Mouse (Mus musculus): ENCODE measurements around the gene 6330403K07Rik. TPM values are rescaled to one million over a fixed set of nuclear protein-coding genes. Genes with fewer than 3 reads are reported as not detected.

6330403K07Rik gene
- 3.8 TPM for polyA plus RNA-seq (2014; fragmentation: Illumina TruSeq; extraction: RNeasy Lipid Tissue Mini Kit (QIAGEN cat#74804); ENCODE audit: low read depth, low replicate concordance)

GRCm38 (mm10) chr11:71033163-71033761, at the start of gene 6330403K07Rik:
6330403K07Rik (minus strand) TSS chr11:71033513.

DNA sequence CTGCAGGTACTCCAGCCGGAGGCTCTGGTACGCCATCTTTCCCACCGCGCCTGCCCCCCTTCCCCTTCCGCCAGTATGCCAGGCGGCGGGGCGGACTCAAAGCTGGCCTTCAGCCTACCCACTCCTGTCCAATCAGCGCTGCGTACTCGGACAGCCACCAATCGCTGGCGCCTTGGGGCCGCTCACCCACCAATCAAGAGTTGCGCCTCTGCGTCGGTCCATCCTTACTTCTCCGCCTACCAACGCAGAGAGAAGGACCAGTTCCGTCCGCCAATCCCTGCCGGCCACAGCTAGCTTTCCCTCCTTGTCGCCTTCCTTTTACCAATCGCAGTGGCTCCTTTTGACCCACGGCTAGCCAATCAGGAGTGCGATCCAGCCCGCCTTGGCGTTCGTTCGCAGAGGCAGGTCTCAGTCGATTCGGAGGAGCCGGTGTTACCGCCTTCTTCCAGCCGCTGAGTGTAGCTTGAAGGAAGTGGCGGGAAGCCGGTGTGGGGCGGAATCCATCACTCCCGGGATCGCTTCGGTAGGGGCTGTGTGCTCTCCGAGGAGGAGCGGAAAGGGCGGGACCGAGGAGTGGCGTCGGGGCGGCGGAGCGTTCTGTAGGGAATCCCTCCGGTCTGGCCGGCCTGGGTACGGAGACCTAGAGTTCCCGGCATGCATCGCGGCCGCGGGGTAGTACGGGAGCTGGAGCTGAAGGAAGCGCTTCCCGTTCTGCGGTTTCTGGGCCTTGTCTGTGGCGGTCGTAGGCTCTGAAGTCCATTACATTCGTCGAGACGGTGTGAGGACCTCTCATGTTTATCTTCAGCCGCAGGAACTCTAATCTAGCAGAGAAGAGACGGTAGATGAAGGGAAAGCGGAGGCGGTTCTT, 13.9 kb downstream of the 6330403K07Rik start, which contains the start of the genes Mis12 and Derl2:
TSS of gene Mis12 (plus strand) at position 411 of the 868 bp plus-strand sequence.
TSS of gene Derl2 (minus strand) at position 641 of the 868 bp plus-strand sequence.

GRCm38 (mm10) chr11:71004316-71004773, 29.0 kb downstream of the 6330403K07Rik start, which contains the start of gene Dhx33:
Dhx33 (minus strand) TSS chr11:71004437.

DNA sequence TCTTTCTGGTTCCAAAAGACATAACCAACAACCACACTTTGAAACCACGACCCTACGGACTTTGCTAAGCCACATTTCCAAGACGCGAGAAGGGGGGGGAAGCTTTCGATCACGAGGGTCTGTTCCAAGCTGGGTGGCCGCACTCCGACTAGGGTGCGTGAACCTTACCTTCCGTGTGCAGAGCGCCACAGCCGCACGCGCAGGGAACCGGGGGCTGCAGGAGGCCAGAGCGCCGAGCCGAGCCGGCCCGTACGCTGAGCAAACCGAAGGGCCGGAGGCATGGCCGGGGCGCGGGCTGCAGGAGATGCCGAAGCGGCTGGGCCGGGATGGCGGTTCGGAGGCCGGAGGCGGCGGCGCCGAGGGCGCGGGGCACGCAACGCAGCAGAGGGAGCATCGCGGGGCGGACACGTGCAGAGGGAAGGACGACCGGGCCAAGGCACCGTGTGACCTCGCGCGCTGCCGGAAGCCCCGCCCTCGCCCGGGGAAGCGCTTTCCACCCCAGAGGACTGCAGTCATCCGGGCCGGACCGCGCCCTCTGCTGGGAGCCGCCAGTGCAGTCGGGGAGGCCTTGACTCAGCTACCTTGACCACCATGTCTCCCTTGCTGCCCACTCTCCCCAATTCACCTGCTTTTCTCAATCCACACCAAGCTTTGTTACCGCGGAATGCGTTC, 50.6 kb downstream of the 6330403K07Rik start, which contains the start of gene C1qbp:
TSS of gene C1qbp (minus strand) at position 470 of the 672 bp plus-strand sequence.

Other genes with a start within 250 kb of the 6330403K07Rik start
- gene Scimp, start 220.9 kb downstream of the 6330403K07Rik start, polyA plus RNA-seq (2014; fragmentation: Illumina TruSeq; extraction: RNeasy Lipid Tissue Mini Kit (QIAGEN cat#74804); ENCODE audit: low read depth, low replicate concordance): 0.79 TPM
- gene Rabep1, start 188.7 kb downstream of the 6330403K07Rik start, polyA plus RNA-seq (2014; fragmentation: Illumina TruSeq; extraction: RNeasy Lipid Tissue Mini Kit (QIAGEN cat#74804); ENCODE audit: low read depth, low replicate concordance): 17.2 TPM
- gene Nup88, start 63.5 kb downstream of the 6330403K07Rik start, polyA plus RNA-seq (2014; fragmentation: Illumina TruSeq; extraction: RNeasy Lipid Tissue Mini Kit (QIAGEN cat#74804); ENCODE audit: low read depth, low replicate concordance): 61.5 TPM
- 32.0 TPM for gene Rpain, start 63.3 kb downstream of the 6330403K07Rik start, polyA plus RNA-seq (2014; fragmentation: Illumina TruSeq; extraction: RNeasy Lipid Tissue Mini Kit (QIAGEN cat#74804); ENCODE audit: low read depth, low replicate concordance)
- gene C1qbp, start 50.5 kb downstream of the 6330403K07Rik start, polyA plus RNA-seq (2014; fragmentation: Illumina TruSeq; extraction: RNeasy Lipid Tissue Mini Kit (QIAGEN cat#74804); ENCODE audit: low read depth, low replicate concordance): 72.2 TPM
- gene Dhx33, start 29.1 kb downstream of the 6330403K07Rik start, polyA plus RNA-seq (2014; fragmentation: Illumina TruSeq; extraction: RNeasy Lipid Tissue Mini Kit (QIAGEN cat#74804); ENCODE audit: low read depth, low replicate concordance): 22.2 TPM
- gene Mis12, start 13.9 kb downstream of the 6330403K07Rik start, polyA plus RNA-seq (2014; fragmentation: Illumina TruSeq; extraction: RNeasy Lipid Tissue Mini Kit (QIAGEN cat#74804); ENCODE audit: low read depth, low replicate concordance): 14.3 TPM
- 30.9 TPM for gene Derl2, start 13.7 kb downstream of the 6330403K07Rik start, polyA plus RNA-seq (2014; fragmentation: Illumina TruSeq; extraction: RNeasy Lipid Tissue Mini Kit (QIAGEN cat#74804); ENCODE audit: low read depth, low replicate concordance)
- gene Nlrp1a, start 111.2 kb upstream of the 6330403K07Rik start, polyA plus RNA-seq (2014; fragmentation: Illumina TruSeq; extraction: RNeasy Lipid Tissue Mini Kit (QIAGEN cat#74804); ENCODE audit: low read depth, low replicate concordance): 0.20 TPM
- gene Nlrp1b, start 197.2 kb upstream of the 6330403K07Rik start, polyA plus RNA-seq (2014; fragmentation: Illumina TruSeq; extraction: RNeasy Lipid Tissue Mini Kit (QIAGEN cat#74804); ENCODE audit: low read depth, low replicate concordance): 0.83 TPM

Measured in adipose tissue, adult 10 weeks (tissue).